13 mouse cellular contexts compared by ENCODE assay signal in genomic region chr6:39005945-39006572, GRCm38 (mm10).
DNase-seq lines count a peak whose midpoint lies in the region; ATAC-seq and TF ChIP-seq lines count a peak whose summit lies in the region.
"Had no signal": no experiment of that assay in that cellular context is flagged by ENCODE, and none has a peak within 500 bp of the region (broad histone marks: within the 10 kb centered on the region; RNA-seq: fewer than 3 reads in every experiment).

No protein-coding gene starts in this region.

- no peak overlapping the region for H3K9ac ChIP-seq in forebrain, postnatal 0 days
- H3K9ac ChIP-seq: heart, embryonic 13.5 days; liver, embryonic 13.5 days had no signal

- H3K4me1 ChIP-seq in forebrain, postnatal 0 days (ENCODE audit: insufficient read depth), result 0 out of 2 replicates have a peak, but pooled peaks cover 9% of the 10 kb centered on the region
- no peaks in the 10 kb centered on the region for H3K4me1 ChIP-seq in cerebellum, adult 2 months (ENCODE audit: control insufficient read depth, insufficient read depth, low read length)

- 13% methylated on average over 5 of the region's 5 CpGs for WGBS in forebrain, postnatal 0 days
- WGBS in cerebellum, adult 2 months, result 63% methylated on average over 5 of the region's 5 CpGs

- no peak for TF ChIP-seq POLR2A in cerebellum, adult 2 months (IDR thresholded peaks at IDR 0.05; ENCODE audit: borderline replicate concordance, insufficient read depth, low read length)

- no peak for TF ChIP-seq CTCF in forebrain, postnatal 0 days (IDR thresholded peaks at IDR 0.05; ENCODE audit: low read depth)
- no peak for TF ChIP-seq CTCF in cerebellum, adult 2 months (IDR thresholded peaks at IDR 0.05; ENCODE audit: borderline replicate concordance, insufficient read depth, low read depth, low read length)

- H3K36me3 ChIP-seq in forebrain, postnatal 0 days (ENCODE audit: insufficient read depth), result no peaks in the 10 kb centered on the region
- H3K36me3 ChIP-seq: heart, embryonic 13.5 days; liver, embryonic 13.5 days had no signal

- DNase-seq in frontal cortex, postnatal 25 days (ENCODE audit: low spot score in 2 of 2), result no peak
- DNase-seq in forebrain, postnatal 0 days, result peak; percentile 61
- peak; percentile 23 to 35 for DNase-seq in layer of hippocampus, postnatal 10 days (ENCODE audit: low spot score in 2 of 2)
- peak; percentile 50 for DNase-seq in retina, postnatal 1 day
- DNase-seq in cerebellum, adult 2 months, result no peak
- no peak for DNase-seq in adrenal gland, adult 8-10 months
- DNase-seq: adrenal gland, postnatal 14 days; cerebellum, postnatal 10 days; liver, embryonic 13.5 days had no signal

- ATAC-seq in frontal cortex, adult (ENCODE audit: low TSS enrichment), result peak; percentile 80
- ATAC-seq in forebrain, postnatal 0 days, result peak; percentile 88
- no peak for ATAC-seq in activated CD4-positive, CD25-positive, alpha-beta regulatory T cell, adult 4 months

- no peaks in the 10 kb centered on the region for H3K27me3 ChIP-seq in forebrain, postnatal 0 days (ENCODE audit: insufficient read depth, low read length)
- H3K27me3 ChIP-seq in cerebellum, adult 2 months (ENCODE audit: control insufficient read depth, insufficient read depth, low read length), result no peaks in the 10 kb centered on the region
- H3K27me3 ChIP-seq: heart, embryonic 13.5 days; liver, embryonic 13.5 days had no signal

- H3K4me2 ChIP-seq in forebrain, postnatal 0 days (ENCODE audit: low read depth), result 0 out of 2 replicates have a peak overlapping the region, but pooled peaks have one; percentile 16
- H3K4me2 ChIP-seq: heart, embryonic 13.5 days; liver, embryonic 13.5 days had no signal

- H3K4me3 ChIP-seq in forebrain, postnatal 0 days (ENCODE audit: low read depth, low read length), result no peak overlapping the region
- H3K4me3 ChIP-seq in cerebellum, adult 2 months (replicated peaks; ENCODE audit: insufficient read depth, low read depth, low read length), result no peak overlapping the region
- H3K4me3 ChIP-seq: heart, embryonic 13.5 days; liver, embryonic 13.5 days had no signal

- no peak overlapping the region for H3K27ac ChIP-seq in forebrain, postnatal 0 days (ENCODE audit: low read depth, low read length)
- H3K27ac ChIP-seq in cerebellum, adult 2 months (ENCODE audit: insufficient read depth, low read length), result no peak overlapping the region
- H3K27ac ChIP-seq: heart, embryonic 13.5 days; stomach, postnatal 0 days had no signal

- H3K9me3 ChIP-seq in forebrain, postnatal 0 days (ENCODE audit: low read length), result no peaks in the 10 kb centered on the region
- H3K9me3 ChIP-seq: heart, embryonic 13.5 days; liver, embryonic 13.5 days had no signal

Comparison
In these comparisons a context has a peak if more than half of its experiments do, and no peak if none do; other contexts are left out.
1. DNase-seq: peak in forebrain, postnatal 0 days (single experiment), layer of hippocampus, postnatal 10 days (2 of 2) and retina, postnatal 1 day (single experiment); none in frontal cortex, postnatal 25 days (0 of 2), cerebellum, adult 2 months (0 of 2) and adrenal gland, adult 8-10 months (single experiment).